Mouse (Mus musculus): ENCODE data around the gene Hsf5.
A peak's percentile ranks its signal among the peaks of the same experiment; 100 is the strongest.

Hsf5 gene

DNA sequence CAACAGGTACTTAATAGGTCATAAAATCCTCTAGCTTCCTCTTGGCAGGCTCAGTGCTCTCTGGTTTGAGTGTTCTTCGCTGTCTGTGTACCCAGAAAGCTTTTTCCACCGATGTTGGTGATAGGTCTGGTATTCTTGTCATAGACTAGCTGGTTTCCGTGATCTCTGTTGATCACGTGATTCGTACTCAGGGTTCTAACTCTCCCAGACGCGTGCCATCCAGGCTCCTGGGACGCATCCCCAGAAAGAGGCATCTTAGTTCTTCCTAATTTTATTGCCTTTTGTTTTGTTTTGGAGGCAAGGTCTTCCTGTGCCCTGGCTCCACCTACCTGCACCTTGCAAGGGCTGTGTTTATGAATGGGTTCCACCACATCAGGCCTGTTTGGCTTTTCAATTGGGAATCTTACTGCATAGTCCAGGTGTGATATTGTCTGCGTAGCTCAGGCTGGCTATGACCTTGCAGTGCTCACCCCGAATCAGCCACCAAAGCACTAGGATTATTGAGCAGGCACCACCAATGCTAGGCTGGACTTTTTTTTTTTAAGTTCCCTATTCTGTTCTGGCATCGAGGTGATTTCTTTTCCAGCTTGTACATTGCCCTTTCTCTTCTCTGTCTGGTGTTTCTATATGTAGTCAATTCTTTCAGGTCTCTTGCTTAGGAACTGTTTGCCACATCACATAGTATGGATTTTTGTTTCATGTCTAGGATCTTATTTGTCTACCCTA lies 71.7 kb downstream of the Hsf5 start:
- DNase-seq: no peak

DNA sequence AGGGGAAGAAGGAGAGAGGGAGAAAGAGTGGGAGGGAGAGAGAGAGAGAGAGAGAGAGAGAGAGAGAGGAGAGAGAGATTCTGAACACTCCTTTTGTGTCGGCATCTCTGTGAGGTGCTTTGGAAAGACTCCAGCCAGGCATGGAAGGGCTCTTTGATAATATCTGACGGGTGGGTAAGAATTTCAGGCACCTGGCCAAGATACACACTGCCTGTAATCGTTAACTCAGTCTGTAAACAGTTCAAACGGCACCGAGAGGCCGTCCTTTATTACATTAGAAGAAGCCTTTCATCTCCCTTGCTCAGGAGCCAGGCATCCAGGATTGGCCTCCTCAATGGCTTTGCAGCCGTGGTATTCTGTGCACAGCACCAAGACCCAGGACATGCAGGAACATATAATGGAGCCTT lies 72.4 kb downstream of the Hsf5 start:
- DNase-seq: no peak

DNA sequence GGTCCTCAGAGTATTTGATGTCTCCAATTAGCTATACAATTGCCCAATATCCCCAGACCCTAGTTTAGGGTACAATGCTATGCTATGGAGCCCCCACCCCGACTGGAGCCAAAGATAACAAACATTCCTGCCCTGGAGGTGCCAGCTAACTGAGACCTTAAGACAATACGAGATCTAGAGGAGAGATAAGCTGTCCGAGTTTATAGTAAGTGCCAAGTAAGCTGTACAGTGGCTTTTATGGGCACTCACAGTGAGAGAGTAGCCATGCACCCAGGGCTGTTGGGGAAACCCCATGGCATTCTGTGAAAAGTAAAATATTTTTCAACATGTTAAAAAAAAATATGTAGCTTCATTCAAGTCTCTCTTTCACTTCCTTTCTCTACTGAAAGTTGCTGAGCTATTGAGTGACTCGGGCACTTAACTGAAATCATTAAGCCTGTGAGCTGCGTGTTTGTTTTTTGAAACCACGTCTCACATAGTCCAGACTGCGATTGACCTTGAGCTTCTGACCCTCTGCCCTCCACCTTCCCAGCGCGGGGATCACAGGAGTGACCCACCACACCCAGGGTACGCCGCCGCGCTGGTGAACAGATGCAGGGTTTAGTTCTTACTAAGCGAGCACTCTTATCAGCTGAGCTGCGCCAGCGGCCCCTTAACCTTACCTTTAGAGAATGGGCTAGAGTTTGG lies 73.2 kb downstream of the Hsf5 start:
- peak in 1 of 2 experiments; percentile 26 for DNase-seq

GRCm38 (mm10) chr11:87697131-87697682 lies 80.2 kb downstream of the Hsf5 start:
- DNase-seq: no peak

- no peak for DNase-seq
Observed at GRCm38 (mm10) chr11:87698126-87698525, 81.2 kb downstream of the Hsf5 start.

DNA sequence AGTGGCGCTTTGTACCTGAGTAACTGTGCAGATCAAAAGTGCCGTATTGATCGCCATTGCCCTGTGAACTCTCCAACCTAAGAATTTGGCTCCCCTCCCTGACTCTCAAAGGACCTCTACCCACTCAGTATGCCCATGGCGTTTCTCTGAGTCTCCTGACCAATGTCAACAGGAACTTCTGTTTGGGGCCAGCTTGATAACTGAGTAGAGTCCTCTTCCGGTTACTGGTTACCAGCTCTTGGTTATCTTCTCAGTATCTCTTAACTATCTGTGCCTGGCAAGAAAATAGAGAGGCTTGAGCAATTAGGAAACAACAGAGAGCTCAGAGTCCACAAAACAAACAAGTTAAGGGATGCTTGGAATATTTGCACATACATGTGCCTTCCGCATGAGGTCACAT lies 84.1 kb downstream of the Hsf5 start:
- DNase-seq: no peak

DNA sequence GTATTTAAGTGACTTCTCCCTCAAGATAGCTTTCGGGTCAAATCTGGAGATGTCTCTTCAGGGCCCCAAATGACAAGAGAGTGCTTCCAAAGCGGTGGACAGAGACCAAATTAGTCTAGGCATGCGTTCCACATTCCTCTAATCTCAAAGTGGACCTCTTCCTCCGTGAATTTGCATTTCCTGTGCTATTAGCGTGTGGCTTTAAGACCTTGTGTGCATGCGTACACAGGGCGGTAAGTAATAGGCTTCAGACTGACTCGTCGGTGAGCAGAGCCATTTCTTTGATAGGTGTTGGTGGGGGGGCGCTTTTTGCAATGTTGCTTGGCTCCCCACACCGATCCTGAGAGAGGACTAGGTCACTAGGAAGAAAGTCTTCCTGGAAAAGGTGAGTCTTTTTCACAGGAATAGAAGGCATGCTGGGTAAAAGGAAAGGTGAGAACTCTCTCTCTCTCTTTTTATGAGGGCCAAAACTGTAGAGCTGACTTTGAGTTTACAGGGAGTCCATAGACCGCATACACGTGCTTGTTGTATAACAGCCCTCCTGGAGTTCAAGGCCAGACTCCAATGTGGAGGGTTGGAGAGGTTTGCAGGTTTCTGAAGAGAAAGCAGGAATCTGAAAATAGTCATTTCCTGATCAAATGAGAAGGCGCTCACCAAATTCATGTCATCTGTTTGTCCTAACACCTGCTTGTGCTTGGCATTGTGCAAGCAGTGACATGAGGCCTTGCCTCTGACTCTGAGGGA lies 85.1 kb downstream of the Hsf5 start:
- no peak for DNase-seq

DNA sequence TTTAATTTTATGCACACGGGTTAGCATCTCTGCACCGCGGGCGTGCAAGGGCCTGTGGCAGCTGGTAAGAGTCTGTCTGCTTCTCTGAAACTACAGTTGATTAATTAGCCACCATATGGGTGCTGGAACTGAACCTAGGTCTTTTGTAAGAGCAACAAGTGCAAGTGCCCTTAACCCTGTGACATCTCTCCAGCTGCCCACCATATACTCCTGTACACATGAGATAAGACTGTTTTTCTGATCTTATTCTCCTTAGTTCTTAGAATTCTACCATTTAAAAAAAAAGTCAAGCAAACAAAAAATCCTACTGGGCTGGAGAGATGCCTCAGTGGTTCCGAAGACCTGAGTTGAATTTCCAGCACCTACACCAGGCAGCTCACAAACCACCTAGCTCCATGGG lies 86.7 kb downstream of the Hsf5 start:
- DNase-seq: no peak

DNA sequence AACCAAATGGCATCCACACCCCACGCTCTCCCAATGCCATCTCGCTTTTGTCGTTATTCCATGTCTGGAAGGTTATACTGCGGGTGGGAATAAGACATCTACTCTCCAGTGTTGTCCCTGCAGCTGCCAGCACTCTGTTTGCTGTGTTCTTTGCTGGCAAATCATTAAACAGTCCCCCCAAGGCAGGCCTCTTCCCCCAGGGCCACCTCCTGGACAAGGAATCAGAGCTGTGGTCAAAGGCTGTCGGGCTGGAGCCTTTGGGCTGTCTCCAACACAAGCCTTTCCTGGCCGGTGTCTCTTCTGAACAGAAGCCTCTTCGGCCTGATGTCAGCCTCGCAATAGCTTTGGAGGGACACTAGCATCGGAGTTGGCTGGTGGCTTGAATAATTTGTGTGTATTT lies 87.3 kb downstream of the Hsf5 start:
- DNase-seq: no peak

GRCm38 (mm10) chr11:87707570-87707969 lies 90.6 kb downstream of the Hsf5 start:
- DNase-seq: no peak

GRCm38 (mm10) chr11:87708979-87709378 lies 92.0 kb downstream of the Hsf5 start:
- no peak for DNase-seq
